Mouse (Mus musculus): ENCODE results near the gene Daam1. TPM values are rescaled to one million over a fixed set of nuclear protein-coding genes. Genes with fewer than 3 reads are reported as not detected.
"Not testable (repeated sequence)": the region's sequence is repeated elsewhere in the genome, so short reads cannot be mapped to it uniquely, and the experiment has no call there.

The Daam1 gene
- polyA plus RNA-seq, 1 experiment, result 2.2 TPM

DNA sequence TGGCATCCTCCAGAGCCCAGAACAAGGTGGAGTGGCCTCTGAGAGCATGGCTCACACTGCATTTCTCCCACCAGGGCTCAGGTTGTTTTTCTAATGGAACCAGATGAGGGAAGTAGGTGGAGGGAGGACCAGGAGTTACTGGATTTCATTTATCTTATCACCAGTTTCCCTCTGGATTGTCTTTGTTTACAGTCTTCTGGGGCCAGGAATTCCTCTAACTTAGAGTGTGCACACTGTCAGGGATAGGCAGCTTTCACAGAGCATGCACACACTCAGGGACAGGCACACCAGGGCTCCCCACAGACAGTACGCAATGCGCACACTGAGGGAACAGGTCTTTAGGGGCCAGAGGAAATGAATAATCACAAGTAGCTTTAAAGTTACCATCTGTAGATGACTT, 7.4 kb downstream of the Daam1 start:
- Histone ChIP-seq H3K36me3 (ENCODE audit: control insufficient read depth, insufficient read depth, low read length) (no peaks in the 10 kb centered on the region), H3K27me3 (ENCODE audit: control insufficient read depth, insufficient read depth, low read length) (no peaks in the 10 kb centered on the region), H3K4me3 (ENCODE audit: extremely low read depth, insufficient read depth, insufficient read length) (no peak overlapping the region), H3K27ac (ENCODE audit: insufficient read depth, low read length) (no peak overlapping the region), H3K4me1 (ENCODE audit: control insufficient read depth, insufficient read depth, insufficient read length) (no peaks in the 10 kb centered on the region)
- TF ChIP-seq POLR2A (IDR thresholded peaks at IDR 0.05; ENCODE audit: low read depth, low read length) (no peak), CTCF (IDR thresholded peaks at IDR 0.05; ENCODE audit: extremely low read depth, insufficient read depth, insufficient read length, insufficient replicate concordance) (no peak)
- no peak for DNase-seq (ENCODE audit: low read depth in 1 of 2, low spot score in 2 of 2)
- 93% methylated on average over 2 of the region's 2 CpGs for WGBS

DNA sequence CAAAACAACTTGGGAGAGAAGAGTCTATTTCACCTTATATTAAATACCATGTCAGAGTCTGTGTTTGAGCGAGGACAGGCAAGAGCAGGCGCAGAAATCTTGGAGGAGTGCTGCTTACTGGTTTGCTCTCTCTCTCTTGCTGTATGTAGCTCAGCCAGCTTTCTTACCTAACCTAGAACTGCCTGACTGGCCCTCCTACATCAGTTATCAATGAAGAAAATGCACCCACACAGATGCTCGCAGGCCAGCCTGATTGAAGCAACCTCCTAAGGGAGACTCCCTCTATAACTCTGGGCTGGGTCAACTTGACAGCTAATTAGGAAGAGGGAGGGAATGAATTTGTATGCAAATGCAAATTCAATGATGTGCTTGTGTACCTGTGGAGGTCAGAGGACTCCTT, 8.8 kb downstream of the Daam1 start:
- Histone ChIP-seq H3K36me3 (ENCODE audit: control insufficient read depth, insufficient read depth, low read length) (no peaks in the 10 kb centered on the region), H3K4me3 (ENCODE audit: extremely low read depth, insufficient read depth, insufficient read length) (no peak overlapping the region), H3K4me1 (ENCODE audit: control insufficient read depth, insufficient read depth, insufficient read length) (no peaks in the 10 kb centered on the region), H3K27me3 (ENCODE audit: control insufficient read depth, insufficient read depth, low read length) (no peaks in the 10 kb centered on the region), H3K27ac (ENCODE audit: insufficient read depth, low read length) (no peak overlapping the region)
- TF ChIP-seq CTCF (IDR thresholded peaks at IDR 0.05; ENCODE audit: extremely low read depth, insufficient read depth, insufficient read length, insufficient replicate concordance) (no peak), POLR2A (IDR thresholded peaks at IDR 0.05; ENCODE audit: low read depth, low read length) (no peak)
- DNase-seq (ENCODE audit: low read depth in 1 of 2, low spot score in 2 of 2), result no peak
- 87% methylated on average over 3 of the region's 3 CpGs for WGBS

DNA sequence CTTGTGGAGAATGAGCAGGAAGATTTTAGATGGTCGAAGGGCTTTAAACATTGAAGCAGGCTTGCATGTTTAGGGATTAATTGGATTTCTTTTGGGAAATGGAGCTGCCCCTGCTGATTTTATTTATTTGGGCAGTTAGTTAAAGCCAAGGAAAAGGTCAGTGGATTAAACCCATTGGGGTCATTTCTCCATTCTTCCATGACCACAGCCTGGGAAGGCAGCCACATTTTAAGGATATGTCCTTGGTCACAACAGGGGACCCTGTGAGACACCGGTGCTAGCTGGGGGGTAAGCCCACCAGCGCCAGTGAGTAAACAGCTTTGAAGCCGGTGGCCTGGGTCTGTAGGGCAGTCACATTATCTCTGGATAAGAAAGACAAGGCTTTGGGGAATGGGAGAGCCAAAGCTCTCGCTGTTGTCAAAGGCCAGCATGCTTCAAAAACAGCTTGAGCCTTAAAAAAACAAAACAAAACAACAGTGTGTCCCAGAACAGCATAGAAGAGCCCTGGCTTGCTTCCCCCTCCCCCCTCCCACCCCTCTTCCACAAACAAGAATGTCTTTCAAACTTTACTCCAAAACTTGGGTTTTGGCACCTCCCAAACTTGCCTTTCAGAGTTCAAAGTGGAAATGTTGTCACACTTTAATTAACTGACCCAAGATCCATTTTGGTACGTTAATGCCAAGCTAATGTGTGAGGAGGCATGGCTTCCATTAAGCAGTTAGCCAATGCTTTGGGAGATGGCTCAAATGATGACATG, 9.7 kb downstream of the Daam1 start:
- Histone ChIP-seq H3K36me3 (ENCODE audit: control insufficient read depth, insufficient read depth, low read length) (no peaks in the 10 kb centered on the region), H3K27ac (ENCODE audit: insufficient read depth, low read length) (no peak overlapping the region), H3K4me1 (ENCODE audit: control insufficient read depth, insufficient read depth, insufficient read length) (no peaks in the 10 kb centered on the region), H3K27me3 (ENCODE audit: control insufficient read depth, insufficient read depth, low read length) (no peaks in the 10 kb centered on the region), H3K4me3 (ENCODE audit: extremely low read depth, insufficient read depth, insufficient read length) (no peak overlapping the region)
- no peak for DNase-seq (ENCODE audit: low read depth in 1 of 2, low spot score in 2 of 2)
- no peak for TF ChIP-seq CTCF (IDR thresholded peaks at IDR 0.05; ENCODE audit: extremely low read depth, insufficient read depth, insufficient read length, insufficient replicate concordance)
- TF ChIP-seq POLR2A (IDR thresholded peaks at IDR 0.05; ENCODE audit: low read depth, low read length), result no peak
- 86% methylated on average over 6 of the region's 6 CpGs for WGBS

DNA sequence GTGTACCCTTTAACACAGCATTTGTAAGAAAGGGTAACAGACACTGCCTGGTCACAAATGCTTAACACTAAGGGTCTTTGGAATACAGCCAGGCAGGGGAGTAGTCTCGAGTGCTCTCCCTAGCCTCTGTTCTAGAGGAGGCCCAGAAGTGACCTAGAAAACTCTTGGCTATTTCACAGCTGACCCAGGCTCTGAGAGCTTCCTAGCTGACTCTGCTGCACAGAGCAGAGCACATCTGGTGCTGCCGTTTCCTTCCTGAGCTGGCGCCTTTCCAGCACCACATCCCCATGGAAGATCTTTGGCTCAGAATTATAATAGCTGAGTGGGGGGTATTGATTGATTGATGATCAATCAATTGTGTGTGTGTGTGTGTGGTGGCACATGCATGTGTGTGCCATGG, 11.1 kb downstream of the Daam1 start:
- TF ChIP-seq CTCF (IDR thresholded peaks at IDR 0.05; ENCODE audit: extremely low read depth, insufficient read depth, insufficient read length, insufficient replicate concordance) (no peak), POLR2A (IDR thresholded peaks at IDR 0.05; ENCODE audit: low read depth, low read length) (no peak)
- Histone ChIP-seq H3K4me1 (ENCODE audit: control insufficient read depth, insufficient read depth, insufficient read length) (no peaks in the 10 kb centered on the region), H3K27ac (ENCODE audit: insufficient read depth, low read length) (no peak overlapping the region), H3K36me3 (ENCODE audit: control insufficient read depth, insufficient read depth, low read length) (no peaks in the 10 kb centered on the region), H3K27me3 (ENCODE audit: control insufficient read depth, insufficient read depth, low read length) (no peaks in the 10 kb centered on the region), H3K4me3 (ENCODE audit: extremely low read depth, insufficient read depth, insufficient read length) (no peak overlapping the region)
- WGBS, result 38% methylated on average over 3 of the region's 3 CpGs
- no peak for DNase-seq (ENCODE audit: low read depth in 1 of 2, low spot score in 2 of 2)

DNA sequence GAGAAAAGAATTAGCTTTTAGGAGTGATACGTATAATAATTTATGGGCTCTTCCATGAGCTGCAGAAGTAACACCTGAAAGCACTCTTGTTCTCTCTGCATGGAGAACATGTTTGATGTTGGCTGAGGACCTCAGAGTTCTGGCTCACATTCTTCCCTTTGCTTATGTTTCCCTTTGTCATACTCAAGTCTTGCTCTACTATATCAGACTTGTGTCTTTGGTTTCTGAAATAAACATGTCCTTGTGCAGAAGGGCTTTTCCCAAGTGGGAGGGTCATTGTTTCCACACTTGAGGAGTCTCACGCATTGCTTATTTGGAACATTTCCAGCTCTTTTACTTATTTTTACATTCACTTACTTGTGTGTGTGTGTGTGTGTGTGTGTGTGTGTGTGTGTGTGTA, 11.7 kb downstream of the Daam1 start:
- no peak for DNase-seq (ENCODE audit: low read depth in 1 of 2, low spot score in 2 of 2)
- H3K27me3 ChIP-seq (ENCODE audit: control insufficient read depth, insufficient read depth, low read length), result no peaks in the 10 kb centered on the region
- H3K4me1 ChIP-seq (ENCODE audit: control insufficient read depth, insufficient read depth, insufficient read length), result no peaks in the 10 kb centered on the region
- H3K36me3 ChIP-seq (ENCODE audit: control insufficient read depth, insufficient read depth, low read length), result no peaks in the 10 kb centered on the region
- no peak overlapping the region for H3K27ac ChIP-seq (ENCODE audit: insufficient read depth, low read length)
- no peak overlapping the region for H3K4me3 ChIP-seq (ENCODE audit: extremely low read depth, insufficient read depth, insufficient read length)
- whole genome bisulfite sequencing, result 94% methylated on average over 2 of the region's 2 CpGs
- TF ChIP-seq CTCF (IDR thresholded peaks at IDR 0.05; ENCODE audit: extremely low read depth, insufficient read depth, insufficient read length, insufficient replicate concordance), result no peak
- TF ChIP-seq POLR2A (IDR thresholded peaks at IDR 0.05; ENCODE audit: low read depth, low read length), result no peak

DNA sequence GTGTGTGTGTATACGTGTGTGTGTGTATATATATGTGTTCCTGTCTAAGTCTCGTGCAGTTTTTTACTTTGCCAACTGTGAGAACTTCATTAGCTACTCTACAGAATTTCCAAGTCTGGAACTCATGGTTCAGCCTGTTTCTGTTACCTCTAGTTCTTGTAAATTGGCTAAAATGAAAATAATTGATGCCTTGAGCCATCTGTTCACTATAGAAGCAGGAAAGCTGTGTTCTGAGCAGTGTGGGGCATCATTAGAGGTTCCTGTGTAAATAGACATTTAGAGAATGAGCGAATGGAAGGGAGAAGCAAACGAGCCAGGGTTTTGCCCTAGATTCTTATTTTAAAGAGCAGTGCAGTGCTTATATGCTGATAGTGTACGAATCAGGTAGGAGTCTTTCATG, 14.6 kb downstream of the Daam1 start:
- no peak for TF ChIP-seq POLR2A (IDR thresholded peaks at IDR 0.05; ENCODE audit: low read depth, low read length)
- no peak for TF ChIP-seq CTCF (IDR thresholded peaks at IDR 0.05; ENCODE audit: extremely low read depth, insufficient read depth, insufficient read length, insufficient replicate concordance)
- H3K27ac ChIP-seq (ENCODE audit: insufficient read depth, low read length), result no peak overlapping the region
- DNase-seq (ENCODE audit: low read depth in 1 of 2, low spot score in 2 of 2), result no peak
- H3K36me3 ChIP-seq (ENCODE audit: control insufficient read depth, insufficient read depth, low read length), result no peaks in the 10 kb centered on the region
- H3K4me1 ChIP-seq (ENCODE audit: control insufficient read depth, insufficient read depth, insufficient read length), result no peaks in the 10 kb centered on the region
- WGBS, result 94% methylated on average over 5 of the region's 5 CpGs
- no peaks in the 10 kb centered on the region for H3K27me3 ChIP-seq (ENCODE audit: control insufficient read depth, insufficient read depth, low read length)
- H3K4me3 ChIP-seq (ENCODE audit: extremely low read depth, insufficient read depth, insufficient read length), result no peak overlapping the region

DNA sequence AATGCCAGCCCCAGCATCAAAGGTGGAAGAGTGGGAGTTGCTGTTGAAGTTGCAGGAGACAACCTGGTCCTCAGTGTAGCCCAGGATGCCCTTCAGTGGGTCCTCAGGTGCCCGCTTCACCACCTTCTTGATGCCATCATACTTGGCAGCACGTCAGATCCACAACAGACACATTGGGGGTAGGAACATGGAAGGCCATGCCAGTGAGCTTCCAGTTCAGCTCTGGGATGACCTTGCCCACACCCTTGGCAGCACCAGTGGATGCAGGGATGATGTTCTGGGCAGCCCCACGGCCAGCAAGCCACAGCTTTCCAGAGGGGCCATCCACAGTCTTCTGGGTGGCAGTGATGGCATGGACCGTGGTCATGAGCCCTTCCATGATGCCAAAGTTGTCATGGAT, 15.5 kb downstream of the Daam1 start:
- not testable (repeated sequence) for H3K27me3 ChIP-seq (ENCODE audit: control insufficient read depth, insufficient read depth, low read length); H3K4me1 ChIP-seq (ENCODE audit: control insufficient read depth, insufficient read depth, insufficient read length); H3K27ac ChIP-seq (ENCODE audit: insufficient read depth, low read length); DNase-seq (ENCODE audit: low read depth in 1 of 2, low spot score in 2 of 2); H3K36me3 ChIP-seq (ENCODE audit: control insufficient read depth, insufficient read depth, low read length); H3K4me3 ChIP-seq (ENCODE audit: extremely low read depth, insufficient read depth, insufficient read length)
- WGBS, result 91% methylated on average over 4 of the region's 4 CpGs

DNA sequence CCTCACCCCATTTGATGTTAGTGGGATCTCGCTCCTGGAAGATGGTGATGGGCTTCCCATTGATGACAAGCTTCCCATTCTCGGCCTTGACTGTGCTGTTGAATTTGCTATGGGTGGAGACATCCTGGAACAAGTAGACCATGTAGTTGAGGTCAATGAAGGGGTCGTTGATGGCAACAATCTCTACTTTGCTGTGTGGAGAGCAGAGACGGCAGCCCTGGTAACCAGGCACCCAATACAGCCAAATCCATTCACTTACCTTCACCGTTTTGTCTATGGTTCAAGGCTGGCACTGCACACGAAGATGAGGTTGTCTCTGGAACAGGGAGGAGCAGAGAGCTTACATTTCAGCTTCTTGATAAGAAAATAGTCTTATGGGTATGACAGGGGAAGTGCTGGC, 16.1 kb downstream of the Daam1 start:
- DNase-seq (ENCODE audit: low read depth in 1 of 2, low spot score in 2 of 2); H3K27ac ChIP-seq (ENCODE audit: insufficient read depth, low read length); H3K4me3 ChIP-seq (ENCODE audit: extremely low read depth, insufficient read depth, insufficient read length); H3K4me1 ChIP-seq (ENCODE audit: control insufficient read depth, insufficient read depth, insufficient read length); H3K36me3 ChIP-seq (ENCODE audit: control insufficient read depth, insufficient read depth, low read length); H3K27me3 ChIP-seq (ENCODE audit: control insufficient read depth, insufficient read depth, low read length): not testable (repeated sequence)
- 90% methylated on average over 6 of the region's 6 CpGs for WGBS

Data from spleen, adult 2 months (tissue).